Mouse (Mus musculus): Measurements from ENCODE around the gene Slc25a11. TPM values are rescaled to one million over a fixed set of nuclear protein-coding genes. Genes with fewer than 3 reads are reported as not detected.
A peak's percentile ranks its signal among the peaks of the same experiment; 100 is the strongest.

Slc25a11 gene
- polyA plus RNA-seq, 1 experiment = 143 TPM

GRCm38 (mm10) chr11:70630129-70630528 is 17.1 kb downstream of the Slc25a11 start:
- no peaks in the 10 kb centered on the region for H3K4me1 ChIP-seq (ENCODE audit: control insufficient read depth, insufficient read depth, low read length)
- H3K4me3 ChIP-seq (ENCODE audit: insufficient read depth, low read length) = no peak overlapping the region
- H3K27ac ChIP-seq (ENCODE audit: insufficient read depth, low read length) = no peak overlapping the region
- TF ChIP-seq CTCF (IDR thresholded peaks at IDR 0.05; ENCODE audit: extremely low read depth, insufficient read depth, low read length) (no peak), POLR2A (IDR thresholded peaks at IDR 0.05; ENCODE audit: extremely low read depth, insufficient read depth, low read length) (no peak)

GRCm38 (mm10) chr11:70629557-70629956 is 17.7 kb downstream of the Slc25a11 start:
- TF ChIP-seq POLR2A (IDR thresholded peaks at IDR 0.05; ENCODE audit: extremely low read depth, insufficient read depth, low read length) (no peak), CTCF (IDR thresholded peaks at IDR 0.05; ENCODE audit: extremely low read depth, insufficient read depth, low read length) (no peak; the same call in 1 of the 2 replicates)
- H3K4me1 ChIP-seq (ENCODE audit: control insufficient read depth, insufficient read depth, low read length) = no peaks in the 10 kb centered on the region
- no peak overlapping the region for H3K4me3 ChIP-seq (ENCODE audit: insufficient read depth, low read length)
- no peak overlapping the region for H3K27ac ChIP-seq (ENCODE audit: insufficient read depth, low read length)

DNA sequence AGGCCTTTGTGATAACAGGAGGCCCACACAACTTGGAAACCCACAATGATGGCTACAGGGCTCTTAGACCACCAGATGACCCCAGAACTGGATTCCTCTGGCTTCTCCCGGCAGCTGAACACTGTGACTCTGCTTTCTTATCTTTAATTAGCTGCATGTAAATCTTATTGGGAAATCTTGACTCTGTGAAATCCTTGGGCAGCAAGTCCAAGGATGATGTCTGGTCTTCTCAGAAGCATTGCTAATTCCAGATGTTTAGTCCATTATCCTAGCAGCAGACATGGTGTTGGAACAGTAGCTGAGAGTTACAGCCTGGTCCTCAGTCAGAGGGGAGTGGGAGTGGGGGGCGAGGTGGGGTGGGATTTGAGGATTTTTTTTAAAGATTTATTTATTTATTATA is 18.8 kb downstream of the Slc25a11 start:
- no peaks in the 10 kb centered on the region for H3K4me1 ChIP-seq (ENCODE audit: control insufficient read depth, insufficient read depth, low read length)
- no peak for TF ChIP-seq CTCF (IDR thresholded peaks at IDR 0.05; ENCODE audit: extremely low read depth, insufficient read depth, low read length)
- no peak for TF ChIP-seq POLR2A (IDR thresholded peaks at IDR 0.05; ENCODE audit: extremely low read depth, insufficient read depth, low read length)
- H3K27ac ChIP-seq (ENCODE audit: insufficient read depth, low read length) = no peak overlapping the region
- no peak overlapping the region for H3K4me3 ChIP-seq (ENCODE audit: insufficient read depth, low read length)

GRCm38 (mm10) chr11:70626877-70627276 is 20.4 kb downstream of the Slc25a11 start:
- Histone ChIP-seq H3K27ac (ENCODE audit: insufficient read depth, low read length) (no peak overlapping the region), H3K4me1 (ENCODE audit: control insufficient read depth, insufficient read depth, low read length) (no peaks in the 10 kb centered on the region), H3K4me3 (ENCODE audit: insufficient read depth, low read length) (no peak overlapping the region)
- TF ChIP-seq CTCF (IDR thresholded peaks at IDR 0.05; ENCODE audit: extremely low read depth, insufficient read depth, low read length) (no peak), POLR2A (IDR thresholded peaks at IDR 0.05; ENCODE audit: extremely low read depth, insufficient read depth, low read length) (no peak)

DNA sequence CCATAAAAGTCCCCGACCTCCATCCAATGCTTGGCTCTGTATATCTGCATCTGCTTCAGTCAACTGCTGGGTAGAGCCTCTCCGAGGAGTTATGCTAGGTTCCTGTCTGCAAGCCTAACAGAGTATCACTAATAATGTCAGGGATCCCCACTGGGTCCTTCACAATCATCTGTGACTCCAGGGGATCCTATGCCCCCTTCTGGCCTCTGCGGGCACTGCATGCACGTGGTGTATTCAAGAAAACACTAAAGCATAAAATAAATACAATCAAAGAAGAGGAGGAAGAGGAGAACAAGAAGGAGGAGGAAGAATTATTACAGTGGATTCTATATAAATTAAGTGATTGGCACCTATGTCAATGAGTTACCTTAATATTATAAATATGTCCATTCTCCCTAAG is 21.8 kb downstream of the Slc25a11 start:
- TF ChIP-seq POLR2A (IDR thresholded peaks at IDR 0.05; ENCODE audit: extremely low read depth, insufficient read depth, low read length) (no peak), CTCF (IDR thresholded peaks at IDR 0.05; ENCODE audit: extremely low read depth, insufficient read depth, low read length) (peak; percentile 62)
- Histone ChIP-seq H3K4me1 (ENCODE audit: control insufficient read depth, insufficient read depth, low read length) (no peaks in the 10 kb centered on the region), H3K4me3 (ENCODE audit: insufficient read depth, low read length) (no peak overlapping the region), H3K27ac (ENCODE audit: insufficient read depth, low read length) (no peak overlapping the region)

DNA sequence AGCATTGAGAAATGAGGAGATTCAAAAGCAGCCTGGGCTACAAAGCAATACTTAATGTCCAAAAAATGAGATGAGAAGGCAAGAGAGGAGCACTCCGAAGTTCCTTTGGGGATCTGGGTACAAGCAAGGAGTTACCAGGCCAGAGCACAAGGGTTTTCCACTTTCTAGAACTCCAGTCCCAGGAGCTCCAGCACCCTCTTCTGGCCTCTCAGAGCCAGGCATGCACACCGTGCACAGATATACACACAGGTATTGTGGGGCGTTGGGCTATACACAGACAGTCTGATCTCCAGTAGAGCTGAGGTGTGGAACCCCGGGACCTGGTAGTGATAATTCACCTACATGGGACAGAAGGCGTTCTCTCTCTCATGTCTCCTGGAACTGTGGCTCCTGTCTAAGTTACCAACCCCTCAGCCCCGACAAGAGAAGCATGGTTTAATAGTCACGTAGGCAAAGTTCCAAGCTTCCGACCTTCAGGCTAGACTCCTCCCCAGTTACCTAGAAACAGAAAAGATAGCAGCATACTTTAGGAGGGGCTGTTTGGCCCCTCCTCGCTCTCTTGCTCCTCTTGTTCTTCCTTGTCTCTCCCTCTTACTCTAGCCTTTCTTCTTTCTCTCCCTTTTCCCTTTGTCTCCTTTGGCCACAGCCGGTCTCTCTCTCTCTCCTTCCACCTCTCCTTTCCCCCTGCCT is 24.1 kb downstream of the Slc25a11 start:
- no peaks in the 10 kb centered on the region for H3K4me1 ChIP-seq (ENCODE audit: control insufficient read depth, insufficient read depth, low read length)
- TF ChIP-seq POLR2A (IDR thresholded peaks at IDR 0.05; ENCODE audit: extremely low read depth, insufficient read depth, low read length) (no peak), CTCF (IDR thresholded peaks at IDR 0.05; ENCODE audit: extremely low read depth, insufficient read depth, low read length) (peak; percentile 25)

GRCm38 (mm10) chr11:70621972-70622814 is 25.1 kb downstream of the Slc25a11 start:
- H3K27ac ChIP-seq (ENCODE audit: insufficient read depth, low read length) = no peak overlapping the region
- H3K4me1 ChIP-seq (ENCODE audit: control insufficient read depth, insufficient read depth, low read length) = no peaks in the 10 kb centered on the region
- no peak for TF ChIP-seq POLR2A (IDR thresholded peaks at IDR 0.05; ENCODE audit: extremely low read depth, insufficient read depth, low read length)
- no peak for TF ChIP-seq CTCF (IDR thresholded peaks at IDR 0.05; ENCODE audit: extremely low read depth, insufficient read depth, low read length)
- no peak overlapping the region for H3K4me3 ChIP-seq (ENCODE audit: insufficient read depth, low read length)

More for the DNA sequence above, 24.1 kb downstream of the Slc25a11 start:
- Histone ChIP-seq H3K4me3 (ENCODE audit: insufficient read depth, low read length) (no peak overlapping the region), H3K27ac (ENCODE audit: insufficient read depth, low read length) (no peak overlapping the region)

- no peaks in the 10 kb centered on the region for H3K4me1 ChIP-seq (ENCODE audit: control insufficient read depth, insufficient read depth, low read length)
- no peak within 1 kb of the TSS for H3K27ac ChIP-seq (ENCODE audit: insufficient read depth, low read length)
- no peak within 1 kb of the TSS for H3K4me3 ChIP-seq (ENCODE audit: insufficient read depth, low read length)
- TF ChIP-seq POLR2A (IDR thresholded peaks at IDR 0.05; ENCODE audit: extremely low read depth, insufficient read depth, low read length) (no peak), CTCF (IDR thresholded peaks at IDR 0.05; ENCODE audit: extremely low read depth, insufficient read depth, low read length) (no peak)
Measured at GRCm38 (mm10) chr11:70619101-70619500, 28.2 kb downstream of the Slc25a11 start, which contains the start of gene Chrne. TSS of gene Chrne (minus strand) at chr11:70619216.

- Histone ChIP-seq H3K4me3 (ENCODE audit: insufficient read depth, low read length) (no peak within 1 kb of the TSS), H3K27ac (ENCODE audit: insufficient read depth, low read length) (no peak within 1 kb of the TSS), H3K4me1 (ENCODE audit: control insufficient read depth, insufficient read depth, low read length) (no peaks in the 10 kb centered on the region)
- no peak for TF ChIP-seq POLR2A (IDR thresholded peaks at IDR 0.05; ENCODE audit: extremely low read depth, insufficient read depth, low read length)
- no peak for TF ChIP-seq CTCF (IDR thresholded peaks at IDR 0.05; ENCODE audit: extremely low read depth, insufficient read depth, low read length)
Measured at GRCm38 (mm10) chr11:70615516-70616093, 31.7 kb downstream of the Slc25a11 start, which contains the start of gene 4930544D05Rik. TSS of gene 4930544D05Rik (plus strand) at chr11:70615848.
